Mouse (Mus musculus): ENCODE results near the gene Il11. TPM values are rescaled to one million over a fixed set of nuclear protein-coding genes. Genes with fewer than 3 reads are reported as not detected.

The Il11 gene
- polyA plus RNA-seq, 1 experiment: 15.5 TPM

DNA sequence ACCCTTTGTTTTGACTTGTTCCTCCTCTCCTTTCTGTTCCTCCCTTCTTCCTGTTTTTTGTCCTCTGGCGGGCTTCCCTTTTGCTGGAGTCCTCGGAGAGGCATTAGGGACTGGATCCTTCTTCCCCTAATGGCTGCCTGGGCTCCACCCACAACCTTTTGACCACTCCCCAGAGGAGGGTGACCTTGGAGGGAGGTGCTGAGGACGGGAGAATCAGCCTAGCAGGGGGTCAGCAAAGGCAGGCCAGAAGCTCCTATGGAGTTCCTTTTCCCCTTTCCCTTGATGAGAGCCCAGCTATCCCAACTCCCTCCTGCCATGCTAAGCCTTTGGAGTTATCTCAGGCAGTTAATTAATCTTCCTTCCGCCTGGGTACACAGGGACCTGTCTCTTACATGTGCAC lies 41.5 kb downstream of the Il11 start:
- H3K27me3 ChIP-seq (ENCODE audit: control insufficient read depth, insufficient read depth, low read length): no peaks in the 10 kb centered on the region
- peak overlapping the region; percentile 16; the same call in 1 of the 2 replicates for H3K4me3 ChIP-seq (ENCODE audit: control insufficient read depth, low read depth, low read length)
- H3K36me3 ChIP-seq (ENCODE audit: control insufficient read depth, insufficient read depth, low read length): peaks cover 2% of the 10 kb centered on the region; the same call in 1 of the 2 replicates
- peaks cover 20% of the 10 kb centered on the region for H3K4me1 ChIP-seq (ENCODE audit: control insufficient read depth, insufficient read depth, low read length)
- no peak overlapping the region for H3K27ac ChIP-seq (ENCODE audit: control insufficient read depth, insufficient read depth, low read depth, low read length)
- TF ChIP-seq POLR2A (IDR thresholded peaks at IDR 0.05; ENCODE audit: control insufficient read depth, low read depth, low read length): no peak
- TF ChIP-seq CTCF (IDR thresholded peaks at IDR 0.05; ENCODE audit: control insufficient read depth, insufficient read depth, insufficient replicate concordance, low read depth, low read length): no peak

DNA sequence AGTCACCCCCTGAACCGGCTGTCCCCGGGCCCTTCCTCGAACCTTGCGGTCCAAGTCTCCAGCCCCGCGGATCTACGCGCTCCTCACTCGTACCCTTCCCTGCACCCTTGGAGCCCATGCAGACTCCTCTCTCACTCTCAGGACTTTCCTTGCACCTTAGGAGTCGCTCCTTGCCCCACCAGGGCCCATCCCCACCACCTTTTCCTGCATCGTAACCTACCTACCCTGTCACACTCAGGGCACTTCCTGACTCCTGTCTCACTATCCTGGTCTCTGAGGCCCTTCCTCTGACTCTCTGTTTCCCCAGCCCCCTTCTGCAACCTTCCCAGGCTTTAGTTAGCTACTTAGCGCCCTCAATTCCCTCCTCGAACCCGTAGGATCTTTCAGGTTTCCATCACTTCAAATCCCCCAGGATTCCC lies 42.3 kb downstream of the Il11 start:
- TF ChIP-seq CTCF (IDR thresholded peaks at IDR 0.05; ENCODE audit: control insufficient read depth, insufficient read depth, insufficient replicate concordance, low read depth, low read length) (no peak), POLR2A (IDR thresholded peaks at IDR 0.05; ENCODE audit: control insufficient read depth, low read depth, low read length) (no peak; the same call in 1 of the 2 replicates)
- peak overlapping the region; percentile 68 for H3K27ac ChIP-seq (ENCODE audit: control insufficient read depth, insufficient read depth, low read depth, low read length)
- no peaks in the 10 kb centered on the region for H3K27me3 ChIP-seq (ENCODE audit: control insufficient read depth, insufficient read depth, low read length)
- peaks cover 20% of the 10 kb centered on the region for H3K4me1 ChIP-seq (ENCODE audit: control insufficient read depth, insufficient read depth, low read length)
- peaks cover 2% of the 10 kb centered on the region; the same call in 1 of the 2 replicates for H3K36me3 ChIP-seq (ENCODE audit: control insufficient read depth, insufficient read depth, low read length)
- H3K4me3 ChIP-seq (ENCODE audit: control insufficient read depth, low read depth, low read length): peak overlapping the region; percentile 85

GRCm38 (mm10) chr7:4739544-4740275 lies 42.9 kb downstream of the Il11 start, which contains the start of gene Kmt5c:
Gene Kmt5c (plus strand): TSS chr7:4740115.
- Histone ChIP-seq H3K4me3 (ENCODE audit: control insufficient read depth, low read depth, low read length) (peak within 1 kb of the TSS; percentile 85), H3K36me3 (ENCODE audit: control insufficient read depth, insufficient read depth, low read length) (peaks cover 2% of the 10 kb centered on the region; the same call in 1 of the 2 replicates), H3K4me1 (ENCODE audit: control insufficient read depth, insufficient read depth, low read length) (peaks cover 20% of the 10 kb centered on the region), H3K27ac (ENCODE audit: control insufficient read depth, insufficient read depth, low read depth, low read length) (peak within 1 kb of the TSS; percentile 88), H3K27me3 (ENCODE audit: control insufficient read depth, insufficient read depth, low read length) (no peaks in the 10 kb centered on the region)
- TF ChIP-seq CTCF (IDR thresholded peaks at IDR 0.05; ENCODE audit: control insufficient read depth, insufficient read depth, insufficient replicate concordance, low read depth, low read length) (no peak), POLR2A (IDR thresholded peaks at IDR 0.05; ENCODE audit: control insufficient read depth, low read depth, low read length) (peak; percentile 91)

DNA sequence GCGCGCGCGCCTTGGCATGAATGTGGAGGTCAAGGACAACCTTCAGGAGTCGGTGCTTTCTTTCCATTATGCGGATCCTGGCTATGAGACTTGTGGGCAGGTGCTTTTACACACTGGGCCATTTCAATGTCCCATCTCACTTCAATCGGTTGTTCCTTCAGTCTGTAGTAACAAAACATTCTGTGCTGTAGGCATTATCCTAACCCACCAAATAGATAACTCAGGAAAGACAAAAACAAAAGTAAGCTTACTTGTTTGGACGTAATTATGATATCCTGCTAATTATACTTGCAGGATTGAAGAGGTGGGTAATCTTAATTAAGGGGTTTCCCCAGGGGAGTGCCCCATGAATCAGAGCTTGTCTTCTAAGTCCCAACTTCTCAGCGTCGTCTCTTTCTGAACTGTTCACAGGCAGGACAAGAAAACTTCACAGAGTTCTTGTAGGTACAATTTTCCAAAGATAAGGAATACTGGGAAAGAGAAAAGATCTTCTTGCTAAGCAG lies 43.6 kb downstream of the Il11 start:
- Histone ChIP-seq H3K27me3 (ENCODE audit: control insufficient read depth, insufficient read depth, low read length) (no peaks in the 10 kb centered on the region), H3K4me1 (ENCODE audit: control insufficient read depth, insufficient read depth, low read length) (peaks cover 20% of the 10 kb centered on the region), H3K27ac (ENCODE audit: control insufficient read depth, insufficient read depth, low read depth, low read length) (peak overlapping the region; percentile 88), H3K36me3 (ENCODE audit: control insufficient read depth, insufficient read depth, low read length) (peaks cover 2% of the 10 kb centered on the region; the same call in 1 of the 2 replicates), H3K4me3 (ENCODE audit: control insufficient read depth, low read depth, low read length) (peak overlapping the region; percentile 85)
- TF ChIP-seq CTCF (IDR thresholded peaks at IDR 0.05; ENCODE audit: control insufficient read depth, insufficient read depth, insufficient replicate concordance, low read depth, low read length) (no peak), POLR2A (IDR thresholded peaks at IDR 0.05; ENCODE audit: control insufficient read depth, low read depth, low read length) (no peak)

DNA sequence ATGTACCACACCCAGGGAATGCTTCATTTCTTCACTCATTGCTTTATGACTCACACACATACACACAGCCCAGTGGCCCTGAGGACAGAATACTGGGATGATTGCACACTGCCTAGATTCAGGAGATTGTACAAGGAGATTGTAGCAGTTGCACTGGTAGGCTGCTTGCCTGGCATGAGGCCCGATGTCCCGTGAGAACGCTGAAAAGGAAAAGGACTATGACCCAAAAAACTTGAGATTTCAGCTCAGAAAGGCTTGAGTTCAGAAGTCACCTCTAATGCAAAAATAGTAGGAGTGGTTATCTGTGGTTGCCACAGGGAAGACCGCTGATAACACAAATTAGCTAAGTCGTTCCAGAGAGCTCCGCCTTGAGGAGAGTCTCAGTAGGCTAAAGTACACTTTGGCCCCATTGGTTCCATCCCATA lies 49.7 kb downstream of the Il11 start:
- TF ChIP-seq CTCF (IDR thresholded peaks at IDR 0.05; ENCODE audit: control insufficient read depth, insufficient read depth, insufficient replicate concordance, low read depth, low read length) (no peak), POLR2A (IDR thresholded peaks at IDR 0.05; ENCODE audit: control insufficient read depth, low read depth, low read length) (no peak)
- no peaks in the 10 kb centered on the region for H3K4me1 ChIP-seq (ENCODE audit: control insufficient read depth, insufficient read depth, low read length)
- H3K36me3 ChIP-seq (ENCODE audit: control insufficient read depth, insufficient read depth, low read length): no peaks in the 10 kb centered on the region

DNA sequence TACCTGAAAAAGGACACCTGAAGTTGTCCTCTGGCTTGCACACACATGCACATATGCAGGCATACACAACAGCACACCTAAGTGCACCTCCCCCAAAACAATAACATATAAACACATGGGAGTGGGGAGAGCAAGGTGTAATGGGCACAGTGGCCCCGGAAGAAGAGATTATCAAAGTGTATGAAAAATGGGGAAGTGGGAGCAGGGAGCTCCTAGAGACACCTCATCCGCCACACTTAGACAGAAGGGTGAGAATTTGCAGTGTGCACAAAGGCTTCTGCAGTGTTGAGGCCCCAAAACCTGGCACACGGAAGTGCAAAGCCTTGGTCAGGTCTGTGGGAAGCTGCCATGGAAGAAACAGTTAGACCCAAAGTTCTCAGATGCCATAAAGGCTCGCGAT lies 51.6 kb downstream of the Il11 start:
- H3K27me3 ChIP-seq (ENCODE audit: control insufficient read depth, insufficient read depth, low read length): no peaks in the 10 kb centered on the region
- H3K36me3 ChIP-seq (ENCODE audit: control insufficient read depth, insufficient read depth, low read length): no peaks in the 10 kb centered on the region
- no peak overlapping the region for H3K4me3 ChIP-seq (ENCODE audit: control insufficient read depth, low read depth, low read length)
- TF ChIP-seq CTCF (IDR thresholded peaks at IDR 0.05; ENCODE audit: control insufficient read depth, insufficient read depth, insufficient replicate concordance, low read depth, low read length): no peak
- TF ChIP-seq POLR2A (IDR thresholded peaks at IDR 0.05; ENCODE audit: control insufficient read depth, low read depth, low read length): no peak
- H3K4me1 ChIP-seq (ENCODE audit: control insufficient read depth, insufficient read depth, low read length): no peaks in the 10 kb centered on the region
- H3K27ac ChIP-seq (ENCODE audit: control insufficient read depth, insufficient read depth, low read depth, low read length): no peak overlapping the region

More for the DNA sequence above, 49.7 kb downstream of the Il11 start:
- no peak overlapping the region for H3K4me3 ChIP-seq (ENCODE audit: control insufficient read depth, low read depth, low read length)
- H3K27me3 ChIP-seq (ENCODE audit: control insufficient read depth, insufficient read depth, low read length): no peaks in the 10 kb centered on the region
- no peak overlapping the region for H3K27ac ChIP-seq (ENCODE audit: control insufficient read depth, insufficient read depth, low read depth, low read length)

DNA sequence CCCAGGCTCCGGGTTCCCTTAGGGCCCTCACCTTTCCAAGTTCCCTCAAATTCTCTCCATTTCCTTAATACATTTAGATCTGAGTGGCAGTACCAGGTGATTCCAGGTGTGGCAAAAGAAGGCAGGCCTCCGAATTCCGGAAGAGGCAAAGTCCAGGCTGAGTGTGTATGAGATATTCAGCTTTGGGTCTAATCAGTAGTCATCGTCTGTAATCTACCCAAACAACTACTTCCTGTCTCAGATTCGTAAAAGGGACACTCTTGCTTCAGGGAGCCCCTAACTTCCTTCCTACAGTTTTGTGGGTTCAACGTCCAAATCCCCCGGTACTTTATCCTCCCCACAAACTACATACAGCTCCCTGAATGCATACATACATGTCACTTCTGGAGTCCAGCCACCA lies 57.5 kb downstream of the Il11 start, which contains the start of gene Tmem150b:
Gene Tmem150b (minus strand): TSS at position 81 of the 400 bp plus-strand sequence.
- Histone ChIP-seq H3K4me1 (ENCODE audit: control insufficient read depth, insufficient read depth, low read length) (peaks cover 5% of the 10 kb centered on the region), H3K36me3 (ENCODE audit: control insufficient read depth, insufficient read depth, low read length) (no peaks in the 10 kb centered on the region), H3K27ac (ENCODE audit: control insufficient read depth, insufficient read depth, low read depth, low read length) (no peak within 1 kb of the TSS), H3K27me3 (ENCODE audit: control insufficient read depth, insufficient read depth, low read length) (no peaks in the 10 kb centered on the region), H3K4me3 (ENCODE audit: control insufficient read depth, low read depth, low read length) (no peak within 1 kb of the TSS)
- no peak for TF ChIP-seq POLR2A (IDR thresholded peaks at IDR 0.05; ENCODE audit: control insufficient read depth, low read depth, low read length)

Data from testis, adult 2 months (tissue).